In genomic region chr2:38983456-38983855, GRCm38 (mm10) we compare ENCODE assay signal across 17 mouse cellular contexts. TPM values are rescaled to one million over a fixed set of nuclear protein-coding genes. Genes with fewer than 3 reads are reported as not detected.
DNase-seq lines count a peak whose midpoint lies in the region; ATAC-seq and TF ChIP-seq lines count a peak whose summit lies in the region.
"Had no signal": no experiment of that assay in that cellular context is flagged by ENCODE, and none has a peak within 500 bp of the region (broad histone marks: within the 10 kb centered on the region; RNA-seq: fewer than 3 reads in every experiment).

No protein-coding gene starts in this region.

- H3K4me3 ChIP-seq in forebrain, postnatal 0 days (ENCODE audit: low read depth, low read length): no peak overlapping the region
- no peak overlapping the region for H3K4me3 ChIP-seq in forebrain, embryonic 10.5 days
- no peak overlapping the region for H3K4me3 ChIP-seq in liver, adult 2 months (ENCODE audit: insufficient read depth, low read depth, low read length)
- no peak overlapping the region for H3K4me3 ChIP-seq in testis, adult 2 months (ENCODE audit: control insufficient read depth, low read depth, low read length)
- no peak overlapping the region for H3K4me3 ChIP-seq in limb, embryonic 10.5 days
- H3K4me3 ChIP-seq: embryonic facial prominence, embryonic 15.5 days; forebrain, embryonic 13.5 days; neural tube, embryonic 15.5 days had no signal

- H3K27ac ChIP-seq in forebrain, postnatal 0 days (ENCODE audit: low read depth, low read length): no peak overlapping the region
- H3K27ac ChIP-seq in forebrain, embryonic 10.5 days: no peak overlapping the region
- no peak overlapping the region for H3K27ac ChIP-seq in liver, adult 2 months (replicated peaks; ENCODE audit: insufficient read depth, low read depth, low read length)
- no peak overlapping the region for H3K27ac ChIP-seq in testis, adult 2 months (ENCODE audit: control insufficient read depth, insufficient read depth, low read depth, low read length)
- H3K27ac ChIP-seq in limb, embryonic 10.5 days: no peak overlapping the region
- H3K27ac ChIP-seq: embryonic facial prominence, embryonic 15.5 days; forebrain, embryonic 13.5 days; macrophage; neural tube, embryonic 15.5 days had no signal

- H3K79me2 ChIP-seq in liver, adult 2 months (ENCODE audit: control insufficient read depth, insufficient read depth, low read length): no peaks in the 10 kb centered on the region

- ATAC-seq in forebrain, postnatal 0 days: no peak
- ATAC-seq: forebrain, embryonic 13.5 days had no signal

- 96% methylated on average over 2 of the region's 2 CpGs for WGBS in forebrain, postnatal 0 days
- WGBS in forebrain, embryonic 10.5 days: 96% methylated on average over 2 of the region's 2 CpGs
- 95% methylated on average over 2 of the region's 2 CpGs for WGBS in liver, adult 2 months
- WGBS in limb, embryonic 10.5 days: 98% methylated on average over 2 of the region's 2 CpGs

- no peak overlapping the region for H3K9ac ChIP-seq in forebrain, postnatal 0 days
- no peak overlapping the region for H3K9ac ChIP-seq in liver, adult 2 months (ENCODE audit: low read depth, low read length)
- H3K9ac ChIP-seq: embryonic facial prominence, embryonic 15.5 days; forebrain, embryonic 13.5 days; neural tube, embryonic 15.5 days had no signal

- H3K9me3 ChIP-seq in forebrain, postnatal 0 days (ENCODE audit: low read length): no peaks in the 10 kb centered on the region
- H3K9me3 ChIP-seq in forebrain, embryonic 10.5 days: peaks cover 8% of the 10 kb centered on the region; the same call in 1 of the 2 replicates
- 0 out of 2 replicates have a peak, but pooled peaks cover 4% of the 10 kb centered on the region for H3K9me3 ChIP-seq in limb, embryonic 10.5 days (replicated peaks)
- H3K9me3 ChIP-seq: embryonic facial prominence, embryonic 15.5 days; neural tube, embryonic 15.5 days had no signal

- DNase-seq in forebrain, postnatal 0 days: no peak
- no peak for DNase-seq in forebrain, embryonic 10.5 days (ENCODE audit: extremely low spot score, low spot score)
- DNase-seq in liver, adult 2 months (ENCODE audit: extremely low read depth, low read depth, low spot score): no peak
- DNase-seq in liver: no peak
- DNase-seq in testis, postnatal 10 days (ENCODE audit: low spot score): no peak
- no peak for DNase-seq in limb, embryonic 10.5 days (ENCODE audit: low spot score)
- DNase-seq in cerebellum, postnatal 36 days: no peak
- DNase-seq: cerebellum, adult 11 months; kidney, adult 18-20 months; thymus, postnatal 36 days had no signal

- no peaks in the 10 kb centered on the region for H3K4me1 ChIP-seq in forebrain, postnatal 0 days (ENCODE audit: insufficient read depth)
- no peaks in the 10 kb centered on the region for H3K4me1 ChIP-seq in forebrain, embryonic 10.5 days
- H3K4me1 ChIP-seq in liver, adult 2 months (ENCODE audit: control insufficient read depth, insufficient read depth, low read length): no peaks in the 10 kb centered on the region
- H3K4me1 ChIP-seq in testis, adult 2 months (ENCODE audit: control insufficient read depth, insufficient read depth, low read length): no peaks in the 10 kb centered on the region
- no peaks in the 10 kb centered on the region for H3K4me1 ChIP-seq in limb, embryonic 10.5 days
- H3K4me1 ChIP-seq: forebrain, embryonic 13.5 days had no signal

- no peaks in the 10 kb centered on the region for H3K36me3 ChIP-seq in forebrain, postnatal 0 days (ENCODE audit: insufficient read depth)
- H3K36me3 ChIP-seq in forebrain, embryonic 10.5 days (replicated peaks): no peaks in the 10 kb centered on the region
- no peaks in the 10 kb centered on the region for H3K36me3 ChIP-seq in liver, adult 2 months (ENCODE audit: control insufficient read depth, insufficient read depth, low read length)
- no peaks in the 10 kb centered on the region for H3K36me3 ChIP-seq in testis, adult 2 months (ENCODE audit: control insufficient read depth, insufficient read depth, low read length)
- no peaks in the 10 kb centered on the region for H3K36me3 ChIP-seq in limb, embryonic 10.5 days
- H3K36me3 ChIP-seq: embryonic facial prominence, embryonic 15.5 days; neural tube, embryonic 15.5 days had no signal

- peak; percentile 33 for TF ChIP-seq CTCF in forebrain, postnatal 0 days (IDR thresholded peaks at IDR 0.05; ENCODE audit: low read depth)
- peak; percentile 25; the same call in 1 of the 2 replicates for TF ChIP-seq CTCF in liver, adult 2 months (IDR thresholded peaks at IDR 0.05; ENCODE audit: low read depth, low read length)
- peak; percentile 70; the same call in 1 of the 2 replicates for TF ChIP-seq CTCF in testis, adult 2 months (IDR thresholded peaks at IDR 0.05; ENCODE audit: control insufficient read depth, insufficient read depth, insufficient replicate concordance, low read depth, low read length)

- no peak for TF ChIP-seq POLR2A in liver, adult 2 months (IDR thresholded peaks at IDR 0.05; ENCODE audit: extremely low read depth, insufficient read depth, low read length)
- no peak for TF ChIP-seq POLR2A in testis, adult 2 months (IDR thresholded peaks at IDR 0.05; ENCODE audit: control insufficient read depth, low read depth, low read length)

- H3K4me2 ChIP-seq in forebrain, postnatal 0 days (ENCODE audit: low read depth): no peak overlapping the region
- H3K4me2 ChIP-seq: embryonic facial prominence, embryonic 15.5 days; forebrain, embryonic 13.5 days; neural tube, embryonic 15.5 days had no signal

- no peaks in the 10 kb centered on the region for H3K27me3 ChIP-seq in forebrain, postnatal 0 days (ENCODE audit: insufficient read depth, low read length)
- no peaks in the 10 kb centered on the region for H3K27me3 ChIP-seq in forebrain, embryonic 10.5 days (ENCODE audit: poor library complexity, severe bottlenecking)
- no peaks in the 10 kb centered on the region for H3K27me3 ChIP-seq in liver, adult 2 months (ENCODE audit: control insufficient read depth, insufficient read depth, low read length)
- no peaks in the 10 kb centered on the region for H3K27me3 ChIP-seq in testis, adult 2 months (ENCODE audit: control insufficient read depth, insufficient read depth, low read length)
- no peaks in the 10 kb centered on the region for H3K27me3 ChIP-seq in limb, embryonic 10.5 days (ENCODE audit: low read depth, poor library complexity, severe bottlenecking)
- H3K27me3 ChIP-seq: embryonic facial prominence, embryonic 15.5 days; forebrain, embryonic 13.5 days; neural tube, embryonic 15.5 days had no signal

RNA-seq across cellular contexts. Expression of gene Wdr38, which starts 13.8 kb away (rescaled TPM):
- 0.43 and 1.4 TPM in 2 replicates for total RNA-seq in forebrain, postnatal 0 days (2014; rRNA removed)
- polyA plus RNA-seq in forebrain, postnatal 0 days (2015; fragmentation: Nextera tagmentation; extraction: Ambion mirVana): 0.38 and 0.64 TPM in 2 replicates
- 1.7 and 1.9 TPM in 2 replicates for polyA plus RNA-seq in forebrain, embryonic 10.5 days (2016; fragmentation: Nextera tagmentation; extraction: Ambion mirVana)
- total RNA-seq in liver, adult 2 months (2014; rRNA removed): 0.55 and 0.67 TPM in 2 replicates
- 0.34 TPM in 2 replicates for polyA plus RNA-seq in liver, adult 2 months (2012; rRNA removed)
- 79.1 and 99.2 TPM in 2 replicates for polyA plus RNA-seq in testis, adult 2 months (2012; rRNA removed)
- polyA plus RNA-seq in limb, embryonic 10.5 days (2016; fragmentation: Nextera tagmentation; extraction: Ambion mirVana): 1.3 and 1.6 TPM in 2 replicates

RNA-seq across cellular contexts. Expression of gene Arpc5l, which starts 21.7 kb away (rescaled TPM):
- 80.0 and 92.4 TPM in 2 replicates for total RNA-seq in forebrain, postnatal 0 days (2014; rRNA removed)
- 167 and 170 TPM in 2 replicates for polyA plus RNA-seq in forebrain, postnatal 0 days (2015; fragmentation: Nextera tagmentation; extraction: Ambion mirVana)
- 126 and 131 TPM in 2 replicates for polyA plus RNA-seq in forebrain, embryonic 10.5 days (2016; fragmentation: Nextera tagmentation; extraction: Ambion mirVana)
- 41.2 and 45.1 TPM in 2 replicates for total RNA-seq in liver, adult 2 months (2014; rRNA removed)
- polyA plus RNA-seq in liver, adult 2 months (2012; rRNA removed): 21.3 and 25.7 TPM in 2 replicates
- polyA plus RNA-seq in testis, adult 2 months (2012; rRNA removed): 74.6 and 75.7 TPM in 2 replicates
- 116 and 129 TPM in 2 replicates for polyA plus RNA-seq in limb, embryonic 10.5 days (2016; fragmentation: Nextera tagmentation; extraction: Ambion mirVana)

RNA-seq across cellular contexts. Expression of gene Rpl35, which starts 22.0 kb away (rescaled TPM):
- 128 and 358 TPM in 2 replicates for total RNA-seq in forebrain, postnatal 0 days (2014; rRNA removed)
- polyA plus RNA-seq in forebrain, postnatal 0 days (2015; fragmentation: Nextera tagmentation; extraction: Ambion mirVana): 660 and 891 TPM in 2 replicates
- 1,010 and 1,015 TPM in 2 replicates for polyA plus RNA-seq in forebrain, embryonic 10.5 days (2016; fragmentation: Nextera tagmentation; extraction: Ambion mirVana)
- 179 and 183 TPM in 2 replicates for total RNA-seq in liver, adult 2 months (2014; rRNA removed)
- polyA plus RNA-seq in liver, adult 2 months (2012; rRNA removed): 56.9 and 60.6 TPM in 2 replicates
- 162 and 205 TPM in 2 replicates for polyA plus RNA-seq in testis, adult 2 months (2012; rRNA removed)
- 939 and 1,103 TPM in 2 replicates for polyA plus RNA-seq in limb, embryonic 10.5 days (2016; fragmentation: Nextera tagmentation; extraction: Ambion mirVana)

RNA-seq across cellular contexts. Expression of gene Olfml2a, which starts 51.7 kb away (rescaled TPM):
- total RNA-seq in forebrain, postnatal 0 days (2014; rRNA removed): 6.6 and 11.6 TPM in 2 replicates
- polyA plus RNA-seq in forebrain, postnatal 0 days (2015; fragmentation: Nextera tagmentation; extraction: Ambion mirVana): 2.8 and 3.2 TPM in 2 replicates
- polyA plus RNA-seq in forebrain, embryonic 10.5 days (2016; fragmentation: Nextera tagmentation; extraction: Ambion mirVana): 1.2 and 1.7 TPM in 2 replicates
- 0.09 and 0.13 TPM in 2 replicates for total RNA-seq in liver, adult 2 months (2014; rRNA removed)
- 0.07 and 0.09 TPM in 2 replicates for polyA plus RNA-seq in liver, adult 2 months (2012; rRNA removed)
- 1.3 and 1.6 TPM in 2 replicates for polyA plus RNA-seq in testis, adult 2 months (2012; rRNA removed)
- 1.6 and 2.7 TPM in 2 replicates for polyA plus RNA-seq in limb, embryonic 10.5 days (2016; fragmentation: Nextera tagmentation; extraction: Ambion mirVana)
- total RNA-seq: common myeloid progenitor, adult 5-6 weeks; hematopoietic stem cell, adult 5-6 weeks had no signal
- polyA plus RNA-seq: macrophage had no signal

RNA-seq across cellular contexts. Expression of gene Nr6a1, which starts 56.0 kb away (rescaled TPM):
- total RNA-seq in forebrain, postnatal 0 days (2014; rRNA removed): 2.1 and 4.6 TPM in 2 replicates
- 0.48 and 0.62 TPM in 2 replicates for polyA plus RNA-seq in forebrain, postnatal 0 days (2015; fragmentation: Nextera tagmentation; extraction: Ambion mirVana)
- polyA plus RNA-seq in forebrain, embryonic 10.5 days (2016; fragmentation: Nextera tagmentation; extraction: Ambion mirVana): 4.2 and 4.8 TPM in 2 replicates
- 14.8 and 21.1 TPM in 2 replicates for total RNA-seq in liver, adult 2 months (2014; rRNA removed)
- polyA plus RNA-seq in liver, adult 2 months (2012; rRNA removed): 5.9 and 7.6 TPM in 2 replicates
- 175 and 204 TPM in 2 replicates for polyA plus RNA-seq in testis, adult 2 months (2012; rRNA removed)
- polyA plus RNA-seq in limb, embryonic 10.5 days (2016; fragmentation: Nextera tagmentation; extraction: Ambion mirVana): 1.9 and 4.8 TPM in 2 replicates

Comparison
In these comparisons a context has a peak if more than half of its experiments do, and no peak if none do; other contexts are left out.
1. RNA of gene Wdr38, which starts 13.8 kb away (polyA plus RNA-seq): 79.1 to 99.2 TPM in testis, adult 2 months; 1.7 to 1.9 TPM in forebrain, embryonic 10.5 days, 1.3 to 1.6 TPM in limb, embryonic 10.5 days, 0.38 to 0.64 TPM in forebrain, postnatal 0 days and 0.34 TPM in liver, adult 2 months; every median in the first group is over 10 times any median in the second.
2. Peak in every context shown above with its lines, with median percentiles within 50 percentile points of each other: CTCF ChIP-seq.